Mouse (Mus musculus): ENCODE data around the gene Irf2. TPM values are rescaled to one million over a fixed set of nuclear protein-coding genes. Genes with fewer than 3 reads are reported as not detected.
A peak's percentile ranks its signal among the peaks of the same experiment; 100 is the strongest.

The Irf2 gene
- polyA plus RNA-seq, 1 experiment, result 9.7 TPM

- no peak for DNase-seq (ENCODE audit: low read depth)
- no peak for TF ChIP-seq CTCF (IDR thresholded peaks at IDR 0.05; ENCODE audit: borderline replicate concordance, extremely low read depth, insufficient read depth, insufficient read length)
- no peak for TF ChIP-seq POLR2A (IDR thresholded peaks at IDR 0.05; ENCODE audit: borderline replicate concordance, extremely low read depth, insufficient read depth, insufficient read length, poor library complexity, severe bottlenecking)
Observed at GRCm38 (mm10) chr8:46732381-46732915, 7.1 kb upstream of the Irf2 start.

GRCm38 (mm10) chr8:46733603-46734002, 5.9 kb upstream of the Irf2 start:
- no peak for DNase-seq (ENCODE audit: low read depth)
- TF ChIP-seq POLR2A (IDR thresholded peaks at IDR 0.05; ENCODE audit: borderline replicate concordance, extremely low read depth, insufficient read depth, insufficient read length, poor library complexity, severe bottlenecking), result no peak
- no peak for TF ChIP-seq CTCF (IDR thresholded peaks at IDR 0.05; ENCODE audit: borderline replicate concordance, extremely low read depth, insufficient read depth, insufficient read length)

GRCm38 (mm10) chr8:46735505-46735904, 4.0 kb upstream of the Irf2 start:
- TF ChIP-seq CTCF (IDR thresholded peaks at IDR 0.05; ENCODE audit: borderline replicate concordance, extremely low read depth, insufficient read depth, insufficient read length) (no peak), POLR2A (IDR thresholded peaks at IDR 0.05; ENCODE audit: borderline replicate concordance, extremely low read depth, insufficient read depth, insufficient read length, poor library complexity, severe bottlenecking) (no peak)
- no peak for DNase-seq (ENCODE audit: low read depth)

- no peak for TF ChIP-seq POLR2A (IDR thresholded peaks at IDR 0.05; ENCODE audit: borderline replicate concordance, extremely low read depth, insufficient read depth, insufficient read length, poor library complexity, severe bottlenecking)
- no peak for TF ChIP-seq CTCF (IDR thresholded peaks at IDR 0.05; ENCODE audit: borderline replicate concordance, extremely low read depth, insufficient read depth, insufficient read length)
- DNase-seq (ENCODE audit: low read depth), result no peak
Observed at GRCm38 (mm10) chr8:46736260-46736659, 3.3 kb upstream of the Irf2 start.

GRCm38 (mm10) chr8:46737421-46737820, 2.1 kb upstream of the Irf2 start:
- no peak for DNase-seq (ENCODE audit: low read depth)
- TF ChIP-seq POLR2A (IDR thresholded peaks at IDR 0.05; ENCODE audit: borderline replicate concordance, extremely low read depth, insufficient read depth, insufficient read length, poor library complexity, severe bottlenecking), result no peak

- DNase-seq (ENCODE audit: low read depth), result peak; percentile 58
- TF ChIP-seq CTCF (IDR thresholded peaks at IDR 0.05; ENCODE audit: borderline replicate concordance, extremely low read depth, insufficient read depth, insufficient read length) (no peak), POLR2A (IDR thresholded peaks at IDR 0.05; ENCODE audit: borderline replicate concordance, extremely low read depth, insufficient read depth, insufficient read length, poor library complexity, severe bottlenecking) (no peak)
Observed at GRCm38 (mm10) chr8:46737907-46738306, 1.6 kb upstream of the Irf2 start.

GRCm38 (mm10) chr8:46738601-46739000, 931 bp upstream of the Irf2 start:
- no peak for DNase-seq (ENCODE audit: low read depth)
- TF ChIP-seq CTCF (IDR thresholded peaks at IDR 0.05; ENCODE audit: borderline replicate concordance, extremely low read depth, insufficient read depth, insufficient read length) (no peak), POLR2A (IDR thresholded peaks at IDR 0.05; ENCODE audit: borderline replicate concordance, extremely low read depth, insufficient read depth, insufficient read length, poor library complexity, severe bottlenecking) (no peak)

- DNase-seq (ENCODE audit: low read depth), result peak; percentile 67
- TF ChIP-seq POLR2A (IDR thresholded peaks at IDR 0.05; ENCODE audit: borderline replicate concordance, extremely low read depth, insufficient read depth, insufficient read length, poor library complexity, severe bottlenecking), result no peak
- TF ChIP-seq CTCF (IDR thresholded peaks at IDR 0.05; ENCODE audit: borderline replicate concordance, extremely low read depth, insufficient read depth, insufficient read length), result no peak
Observed at GRCm38 (mm10) chr8:46739956-46740512, 502 bp downstream of the Irf2 start.

- TF ChIP-seq CTCF (IDR thresholded peaks at IDR 0.05; ENCODE audit: borderline replicate concordance, extremely low read depth, insufficient read depth, insufficient read length), result no peak
- TF ChIP-seq POLR2A (IDR thresholded peaks at IDR 0.05; ENCODE audit: borderline replicate concordance, extremely low read depth, insufficient read depth, insufficient read length, poor library complexity, severe bottlenecking), result peak; percentile 60
Observed at GRCm38 (mm10) chr8:46740513-46741280, 1.2 kb downstream of the Irf2 start.

GRCm38 (mm10) chr8:46741281-46741791, 1.8 kb downstream of the Irf2 start:
- no peak for TF ChIP-seq POLR2A (IDR thresholded peaks at IDR 0.05; ENCODE audit: borderline replicate concordance, extremely low read depth, insufficient read depth, insufficient read length, poor library complexity, severe bottlenecking)
- TF ChIP-seq CTCF (IDR thresholded peaks at IDR 0.05; ENCODE audit: borderline replicate concordance, extremely low read depth, insufficient read depth, insufficient read length), result no peak
- DNase-seq (ENCODE audit: low read depth), result peak; percentile 74

More at GRCm38 (mm10) chr8:46740513-46741280, 1.2 kb downstream of the Irf2 start:
- peak; percentile 72 for DNase-seq (ENCODE audit: low read depth)

- no peak for DNase-seq (ENCODE audit: low read depth)
- TF ChIP-seq POLR2A (IDR thresholded peaks at IDR 0.05; ENCODE audit: borderline replicate concordance, extremely low read depth, insufficient read depth, insufficient read length, poor library complexity, severe bottlenecking), result no peak
- no peak for TF ChIP-seq CTCF (IDR thresholded peaks at IDR 0.05; ENCODE audit: borderline replicate concordance, extremely low read depth, insufficient read depth, insufficient read length)
Observed at GRCm38 (mm10) chr8:46741991-46742690, 2.6 kb downstream of the Irf2 start.

Measured in brain, embryonic 14.5 days (tissue).